Mouse (Mus musculus): ENCODE measurements around the gene Rabif. TPM values are rescaled to one million over a fixed set of nuclear protein-coding genes. Genes with fewer than 3 reads are reported as not detected.

The Rabif gene
- polyA plus RNA-seq, 1 experiment from 2014 or later: 25.9 TPM

DNA sequence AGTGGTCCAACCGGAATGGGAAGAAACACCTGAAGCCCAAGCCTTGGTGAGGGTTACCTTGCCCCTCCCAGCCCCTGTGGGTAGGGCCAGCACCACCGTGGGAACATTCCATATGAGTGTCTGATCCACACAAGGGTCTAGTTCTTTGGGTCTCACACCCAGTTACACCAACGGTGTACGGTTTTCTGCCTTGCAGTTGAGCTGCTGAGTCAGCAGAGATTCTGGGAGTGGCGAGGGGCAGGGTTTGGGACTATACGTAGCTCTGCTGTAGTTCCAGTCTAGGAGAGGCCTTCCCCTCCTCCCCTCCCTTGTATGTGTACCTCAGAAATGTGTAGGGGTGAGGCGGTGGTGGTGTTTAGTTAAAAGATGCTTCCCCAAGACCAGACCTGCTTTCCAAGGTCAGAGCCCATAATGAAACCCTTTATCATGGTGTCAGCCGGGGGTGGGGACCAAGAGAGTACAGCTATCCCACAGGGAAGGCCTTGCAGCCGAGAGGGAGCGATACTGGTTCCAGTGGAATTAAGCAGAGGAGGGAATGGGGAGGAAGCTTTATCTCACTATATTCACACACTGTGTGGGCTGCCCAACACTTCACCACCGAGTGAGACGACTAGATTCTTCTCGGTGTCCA, 60.9 kb downstream of the Rabif start:
- peak overlapping the region; percentile 95; the same call in 1 of the 2 replicates for H3K4me2 ChIP-seq (replicated peaks; ENCODE audit: low read depth)
- H3K27me3 ChIP-seq (replicated peaks; ENCODE audit: control insufficient read depth, insufficient read depth, low read length): no peaks in the 10 kb centered on the region
- H3K9me3 ChIP-seq (ENCODE audit: control insufficient read depth): no peaks in the 10 kb centered on the region
- ATAC-seq: peak; percentile 11; the same call in 1 of the 2 replicates
- no peaks in the 10 kb centered on the region for H3K36me3 ChIP-seq (ENCODE audit: control insufficient read depth, insufficient read depth)
- WGBS: 20% methylated on average over 13 of the region's 13 CpGs
- no peak overlapping the region for H3K27ac ChIP-seq (ENCODE audit: low read depth, low read length)
- no peak overlapping the region for H3K9ac ChIP-seq (ENCODE audit: low read depth, low read length)
- no peak for TF ChIP-seq CTCF (IDR thresholded peaks at IDR 0.05; ENCODE audit: low read depth)
- H3K4me3 ChIP-seq (ENCODE audit: low read depth, low read length): no peak overlapping the region
- H3K4me1 ChIP-seq (replicated peaks; ENCODE audit: control insufficient read depth, insufficient read depth, low read length): no peaks in the 10 kb centered on the region

DNA sequence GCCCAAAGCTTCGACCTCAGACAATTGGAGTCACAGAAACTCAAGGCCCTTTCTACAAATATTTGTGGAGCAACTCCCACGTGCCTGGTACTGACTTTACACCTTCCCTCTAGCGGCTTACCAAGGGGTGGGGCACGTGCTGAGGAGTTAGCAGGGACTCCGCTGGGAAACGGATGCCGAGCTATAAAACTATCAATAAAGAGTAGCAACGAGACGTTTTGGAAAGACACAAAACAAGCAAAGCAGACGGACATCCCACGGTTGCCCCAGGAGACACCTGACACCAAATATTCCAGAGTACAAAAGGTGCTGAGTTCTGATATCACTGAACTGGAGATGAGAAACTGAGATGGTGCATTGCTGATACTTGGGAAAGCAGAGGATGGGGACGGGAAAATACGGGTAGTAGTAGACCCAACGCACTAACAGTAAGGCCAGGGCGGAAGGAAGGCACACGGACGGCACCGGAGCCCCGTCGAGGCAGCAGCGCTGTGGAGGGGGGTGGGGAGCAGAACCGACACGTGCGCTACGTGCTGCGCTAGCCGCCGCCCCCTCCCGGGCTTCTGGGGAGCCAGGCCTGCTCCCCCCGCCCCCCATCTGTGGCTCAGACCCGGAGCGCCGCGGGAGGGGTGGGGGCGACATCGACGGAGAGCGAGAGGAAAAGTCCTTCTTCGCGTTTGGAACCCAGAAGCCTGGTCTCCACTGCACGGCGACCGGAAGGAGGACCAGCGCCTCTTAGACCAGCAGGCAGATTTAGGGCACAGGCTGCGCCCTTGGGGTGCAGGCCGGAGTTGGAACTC, 61.6 kb downstream of the Rabif start:
- TF ChIP-seq CTCF (IDR thresholded peaks at IDR 0.05; ENCODE audit: low read depth): 0 out of 2 replicates have a peak, but pooled peaks have one; percentile 6
- Histone ChIP-seq H3K27ac (ENCODE audit: low read depth, low read length) (peak overlapping the region; percentile 66), H3K27me3 (replicated peaks; ENCODE audit: control insufficient read depth, insufficient read depth, low read length) (no peaks in the 10 kb centered on the region), H3K9me3 (ENCODE audit: control insufficient read depth) (no peaks in the 10 kb centered on the region), H3K4me1 (replicated peaks; ENCODE audit: control insufficient read depth, insufficient read depth, low read length) (no peaks in the 10 kb centered on the region), H3K36me3 (ENCODE audit: control insufficient read depth, insufficient read depth) (no peaks in the 10 kb centered on the region), H3K4me2 (replicated peaks; ENCODE audit: low read depth) (peak overlapping the region; percentile 95), H3K9ac (ENCODE audit: low read depth, low read length) (peak overlapping the region; percentile 66), H3K4me3 (ENCODE audit: low read depth, low read length) (peak overlapping the region; percentile 66)
- 1% methylated on average over 46 of the region's 46 CpGs for WGBS
- ATAC-seq: no peak

DNA sequence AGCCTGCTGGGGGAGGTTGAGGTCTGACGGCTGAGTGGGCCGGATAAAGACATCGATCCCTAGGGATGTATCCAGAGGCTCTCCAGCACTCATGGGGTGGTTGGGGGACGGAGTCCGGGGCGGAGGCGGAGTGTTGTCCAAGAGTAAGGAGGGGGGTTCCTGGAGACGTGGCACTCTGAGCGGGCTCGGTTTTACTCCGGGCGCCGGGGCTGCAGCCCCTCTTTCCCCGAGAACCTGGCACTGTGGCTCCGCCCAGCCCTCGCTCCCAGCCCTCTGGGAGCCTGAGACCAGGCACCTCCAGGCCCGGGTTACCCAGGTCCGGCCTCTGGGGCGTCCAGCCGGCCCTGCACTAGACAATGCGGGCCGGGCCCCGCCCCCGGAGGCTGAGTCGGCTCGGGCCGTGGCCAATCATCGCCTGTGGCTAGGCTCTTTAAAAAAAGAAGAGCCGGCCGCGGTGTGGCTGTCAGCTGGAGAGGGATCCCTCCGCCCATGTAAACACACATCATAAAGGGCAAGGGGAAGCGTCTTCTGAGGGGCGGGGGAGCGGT, 62.3 kb downstream of the Rabif start:
- WGBS: 1% methylated on average over 33 of the region's 35 CpGs
- peak overlapping the region; percentile 95 for H3K4me2 ChIP-seq (replicated peaks; ENCODE audit: low read depth)
- ATAC-seq: peak; percentile 92
- peak overlapping the region; percentile 66 for H3K27ac ChIP-seq (ENCODE audit: low read depth, low read length)
- TF ChIP-seq CTCF (IDR thresholded peaks at IDR 0.05; ENCODE audit: low read depth): no peak
- no peaks in the 10 kb centered on the region for H3K36me3 ChIP-seq (ENCODE audit: control insufficient read depth, insufficient read depth)
- no peaks in the 10 kb centered on the region for H3K4me1 ChIP-seq (replicated peaks; ENCODE audit: control insufficient read depth, insufficient read depth, low read length)
- H3K9ac ChIP-seq (ENCODE audit: low read depth, low read length): peak overlapping the region; percentile 66
- H3K27me3 ChIP-seq (replicated peaks; ENCODE audit: control insufficient read depth, insufficient read depth, low read length): no peaks in the 10 kb centered on the region
- H3K4me3 ChIP-seq (ENCODE audit: low read depth, low read length): peak overlapping the region; percentile 66
- H3K9me3 ChIP-seq (ENCODE audit: control insufficient read depth): no peaks in the 10 kb centered on the region

Other genes starting within 250 kb of the Rabif start
- 0.08 TPM in 1 of 2 replicates, not detected in the other for gene Myog, start 204.7 kb upstream of the Rabif start, polyA plus RNA-seq (2015; fragmentation: Nextera tagmentation; extraction: Ambion mirVana)
- gene Ppfia4, start 161.7 kb upstream of the Rabif start, polyA plus RNA-seq (2015; fragmentation: Nextera tagmentation; extraction: Ambion mirVana): 2.4 and 2.5 TPM in 2 replicates
- 59.8 and 60.6 TPM in 2 replicates for gene Tmem183a, start 132.7 kb upstream of the Rabif start, polyA plus RNA-seq (2015; fragmentation: Nextera tagmentation; extraction: Ambion mirVana)
- not detected in 2 replicates for gene 4933406M09Rik, start 108.7 kb upstream of the Rabif start, polyA plus RNA-seq (2015; fragmentation: Nextera tagmentation; extraction: Ambion mirVana)
- 9.4 and 10.1 TPM in 2 replicates for gene Cyb5r1, start 89.1 kb upstream of the Rabif start, polyA plus RNA-seq (2015; fragmentation: Nextera tagmentation; extraction: Ambion mirVana)
- gene Adipor1, start 79.3 kb upstream of the Rabif start, polyA plus RNA-seq (2015; fragmentation: Nextera tagmentation; extraction: Ambion mirVana): 77.3 and 81.4 TPM in 2 replicates
- gene Klhl12, start 39.1 kb upstream of the Rabif start, polyA plus RNA-seq (2015; fragmentation: Nextera tagmentation; extraction: Ambion mirVana): 7.2 and 8.1 TPM in 2 replicates
- not detected in 2 replicates for gene Mgat4e, start 55.0 kb downstream of the Rabif start, polyA plus RNA-seq (2015; fragmentation: Nextera tagmentation; extraction: Ambion mirVana)
- gene Kdm5b, start 65.5 kb downstream of the Rabif start, polyA plus RNA-seq (2015; fragmentation: Nextera tagmentation; extraction: Ambion mirVana): 12.6 and 13.0 TPM in 2 replicates
- 0.48 and 0.84 TPM in 2 replicates for gene Syt2, start 152.0 kb downstream of the Rabif start, polyA plus RNA-seq (2015; fragmentation: Nextera tagmentation; extraction: Ambion mirVana)

Data from intestine, postnatal 0 days (tissue).